Mouse (Mus musculus): ENCODE measurements around the gene Sart1.

- no peak for TF ChIP-seq USF1 (IDR thresholded peaks at IDR 0.05; ENCODE audit: low read depth, low read length)
- no peak for TF ChIP-seq CTCF (conservative IDR thresholded peaks at IDR 0.05 in 1 of 2, IDR thresholded peaks at IDR 0.05 in 1 of 2; ENCODE audit: low read depth in 2 of 2, low read length in 2 of 2)
- no peak for TF ChIP-seq RAD21 (IDR thresholded peaks at IDR 0.05; ENCODE audit: low read depth, low read length)
- peak; percentile 64; the same call in 1 of the 2 replicates for TF ChIP-seq MXI1 (IDR thresholded peaks at IDR 0.05; ENCODE audit: low read depth, low read length)
- TF ChIP-seq TBP (conservative IDR thresholded peaks at IDR 0.05; ENCODE audit: low read depth, low read length), result peak; percentile 90
- no peak for TF ChIP-seq ZKSCAN1 (IDR thresholded peaks at IDR 0.05; ENCODE audit: borderline replicate concordance, low read depth, low read length)
- TF ChIP-seq MAZ (IDR thresholded peaks at IDR 0.05; ENCODE audit: low read depth, low read length), result peak; percentile 49; the same call in 1 of the 2 replicates
Measured at GRCm38 (mm10) chr19:5388588-5389242, at the start of gene Sart1.
